Mouse (Mus musculus) spleen, postnatal 14 days (tissue): ENCODE measurements around the gene Tlcd1.
A peak's percentile ranks its signal among the peaks of the same experiment; 100 is the strongest.

Experiments
- DNase-seq, 2 experiments: peaks; one replicate each; pipeline ENCODE4 v3.0.0; 2021 to 2022; ENCODE audit warnings: low spot score in 2 of 2

Tlcd1 gene

GRCm38 (mm10) chr11:78204287-78204686 lies 27.8 kb downstream of the Tlcd1 start:
- no peak for DNase-seq

GRCm38 (mm10) chr11:78205361-78206206 lies 29.1 kb downstream of the Tlcd1 start:
- no peak for DNase-seq

GRCm38 (mm10) chr11:78207190-78207589 lies 30.7 kb downstream of the Tlcd1 start:
- DNase-seq: no peak

- no peak for DNase-seq
These were observed 33.4 kb downstream of the Tlcd1 start for GRCm38 (mm10) chr11:78209886-78210285.

- no peak for DNase-seq
These were observed 34.1 kb downstream of the Tlcd1 start for GRCm38 (mm10) chr11:78210615-78211014.

GRCm38 (mm10) chr11:78211513-78211912 lies 35.0 kb downstream of the Tlcd1 start:
- no peak for DNase-seq

- peak in 1 of 2 experiments; percentile 30 for DNase-seq
These were observed 36.7 kb downstream of the Tlcd1 start for GRCm38 (mm10) chr11:78213086-78213817.

- no peak for DNase-seq
These were observed 39.3 kb downstream of the Tlcd1 start for GRCm38 (mm10) chr11:78215709-78216317.

- no peak for DNase-seq
These were observed 47.1 kb downstream of the Tlcd1 start for GRCm38 (mm10) chr11:78223586-78223985.
